Mouse (Mus musculus): Measurements from ENCODE around the gene Bmper.

The Bmper gene

DNA sequence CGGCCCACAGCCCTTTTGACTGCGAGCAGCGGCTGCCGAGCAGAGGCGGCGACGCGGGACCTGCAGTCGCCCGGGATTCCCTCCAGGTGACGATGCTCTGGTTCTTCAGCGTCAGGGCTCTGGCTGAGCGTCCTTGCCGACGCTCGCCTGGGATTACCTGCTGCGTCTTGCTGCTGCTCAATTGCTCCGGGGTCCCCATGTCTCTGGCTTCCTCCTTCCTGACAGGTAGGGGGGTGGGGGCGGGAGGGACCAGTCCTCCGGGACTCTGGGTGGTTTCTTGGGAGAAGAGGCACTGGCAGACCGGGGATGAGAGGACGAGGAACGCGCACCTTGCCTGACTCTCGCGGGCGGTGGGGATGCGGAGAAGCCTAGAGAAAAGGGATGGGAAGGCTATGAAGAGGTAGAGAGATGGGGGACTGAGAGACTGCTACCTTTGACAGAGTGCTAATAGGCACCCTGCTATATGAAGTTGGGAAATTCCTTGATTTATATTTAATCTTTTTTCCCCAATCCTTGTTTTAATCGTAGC is 737 bp downstream of the Bmper start:
- in situ Hi-C loops (cut with MboI; ENCODE audit: low pct_unique_long_range_greater_than_20kb in 1 of 2, low sequenced_read_pairs in 2 of 2, unreplicated experiment in 1 of 2): loop anchor here in 1 of 2 experiments (10.0 kb wide), 2 partner anchors 189 to 509 kb away; no protein-coding TSS in a partner anchor

DNA sequence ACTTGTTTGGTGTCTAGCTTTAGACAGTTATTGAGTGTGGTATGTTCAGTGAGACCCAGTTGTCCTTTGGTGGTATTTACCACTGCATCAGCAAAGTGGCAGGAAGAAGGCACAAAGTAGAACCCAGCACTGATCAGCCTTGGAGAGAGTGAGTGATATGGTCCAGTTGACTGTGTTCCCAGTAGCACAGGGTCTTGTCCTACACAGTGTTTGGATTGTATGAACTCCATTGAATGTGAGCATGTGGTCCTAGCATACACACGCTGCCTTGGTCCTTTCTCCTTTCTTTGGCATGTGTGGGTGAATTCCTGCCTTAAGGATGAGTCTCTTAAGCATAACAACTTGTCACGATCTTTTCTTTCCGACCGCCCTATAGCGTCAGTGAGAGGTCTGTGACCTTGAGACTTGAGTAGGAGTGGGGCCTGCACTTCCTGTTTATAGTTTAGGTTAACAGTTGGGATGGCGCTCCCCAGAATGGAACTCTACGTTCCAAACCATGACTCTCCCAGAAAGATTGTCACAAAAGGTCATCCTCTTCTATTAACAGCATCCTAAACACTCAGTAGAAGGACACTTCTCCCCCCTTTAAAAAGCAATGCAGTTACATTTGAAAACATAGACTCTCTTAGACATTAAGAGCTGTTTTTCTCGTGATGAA is 10.7 kb downstream of the Bmper start:
- in situ Hi-C loops (cut with MboI; ENCODE audit: low pct_unique_long_range_greater_than_20kb in 1 of 2, low sequenced_read_pairs in 2 of 2, unreplicated experiment in 1 of 2): no loop called here

DNA sequence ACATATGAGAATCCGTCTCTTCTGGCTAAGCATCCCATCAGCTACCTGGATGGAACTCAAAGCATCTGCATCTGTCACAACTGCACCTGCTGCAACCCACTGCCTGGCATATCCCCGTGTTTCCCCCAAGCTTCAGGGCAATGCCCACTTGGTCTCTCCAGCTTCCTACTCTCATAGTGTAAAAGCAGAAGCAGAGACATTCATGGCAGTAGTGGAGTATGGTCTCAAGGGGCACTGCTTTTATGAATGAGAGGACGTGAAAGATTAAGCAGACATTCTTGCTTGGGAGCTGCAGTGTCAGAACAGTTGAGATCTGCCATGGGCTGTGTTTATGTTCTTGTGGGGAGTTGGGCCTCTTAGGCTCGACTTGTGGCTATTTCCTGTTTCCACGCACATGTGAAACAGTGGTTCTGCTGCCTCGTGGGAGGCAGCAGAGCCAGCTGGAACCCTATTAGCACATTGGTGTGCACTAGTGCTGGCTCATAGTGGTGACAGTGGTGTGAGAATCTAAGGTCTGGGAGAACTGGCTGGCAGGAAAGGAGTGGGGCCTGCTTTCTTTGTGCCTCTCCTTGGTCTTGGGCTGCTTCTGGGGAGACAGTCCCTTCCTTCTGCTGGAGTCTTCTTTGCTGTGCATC is 12.6 kb downstream of the Bmper start:
- in situ Hi-C loops (cut with MboI; ENCODE audit: low pct_unique_long_range_greater_than_20kb in 1 of 2, low sequenced_read_pairs in 2 of 2, unreplicated experiment in 1 of 2): no loop called here

DNA sequence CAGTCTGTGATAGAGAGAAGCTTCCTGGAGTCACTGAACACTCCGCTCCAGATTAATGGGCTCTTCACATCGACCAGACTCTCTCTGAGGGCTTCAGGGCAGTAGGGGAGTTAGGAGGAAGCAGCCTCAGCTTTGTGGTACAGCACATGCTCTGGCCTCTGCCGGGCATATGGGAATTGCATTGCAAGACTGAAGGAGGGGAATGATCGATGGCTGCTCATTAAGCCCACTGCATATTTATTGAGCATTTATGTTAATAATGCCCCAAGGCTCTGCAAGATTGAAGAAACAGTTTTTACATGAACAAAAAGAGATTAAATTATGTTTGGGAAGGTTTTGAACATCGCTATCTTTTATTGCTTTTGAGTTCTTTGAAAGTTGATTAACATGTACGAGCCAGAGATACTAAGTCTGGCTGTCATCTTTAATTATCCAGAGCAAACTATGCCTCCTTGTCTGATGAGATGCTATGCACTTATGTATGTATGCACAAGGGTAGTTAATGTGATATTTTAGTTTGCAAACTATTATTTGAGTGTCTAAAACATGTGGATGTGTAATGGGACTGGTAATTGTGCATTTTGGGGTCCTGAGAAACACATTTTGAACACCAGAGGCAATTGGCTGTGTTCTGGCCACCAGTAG is 13.9 kb downstream of the Bmper start:
- in situ Hi-C loops (cut with MboI; ENCODE audit: low pct_unique_long_range_greater_than_20kb in 1 of 2, low sequenced_read_pairs in 2 of 2, unreplicated experiment in 1 of 2): no loop called here

DNA sequence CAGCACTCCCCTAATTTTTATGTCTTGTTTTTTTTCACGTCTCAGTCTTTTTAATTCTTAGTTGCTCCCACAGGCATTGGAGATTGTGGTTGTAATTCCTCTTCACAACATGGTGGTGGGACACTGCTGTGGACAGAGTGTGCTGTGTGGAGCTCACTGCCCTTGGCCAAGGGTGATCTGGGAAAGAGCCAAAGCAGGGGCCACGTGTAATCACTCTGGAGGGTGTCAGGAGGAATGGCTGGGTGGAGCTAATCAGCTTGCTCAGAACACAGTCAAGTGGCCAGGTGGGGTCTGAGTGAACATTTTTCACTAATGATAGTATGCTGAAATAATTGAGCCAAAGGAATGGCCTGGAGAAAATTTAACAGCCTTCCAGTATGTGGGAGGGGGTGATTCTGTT is 16.1 kb downstream of the Bmper start:
- in situ Hi-C loops (cut with MboI; ENCODE audit: low pct_unique_long_range_greater_than_20kb in 1 of 2, low sequenced_read_pairs in 2 of 2, unreplicated experiment in 1 of 2): no loop called here

DNA sequence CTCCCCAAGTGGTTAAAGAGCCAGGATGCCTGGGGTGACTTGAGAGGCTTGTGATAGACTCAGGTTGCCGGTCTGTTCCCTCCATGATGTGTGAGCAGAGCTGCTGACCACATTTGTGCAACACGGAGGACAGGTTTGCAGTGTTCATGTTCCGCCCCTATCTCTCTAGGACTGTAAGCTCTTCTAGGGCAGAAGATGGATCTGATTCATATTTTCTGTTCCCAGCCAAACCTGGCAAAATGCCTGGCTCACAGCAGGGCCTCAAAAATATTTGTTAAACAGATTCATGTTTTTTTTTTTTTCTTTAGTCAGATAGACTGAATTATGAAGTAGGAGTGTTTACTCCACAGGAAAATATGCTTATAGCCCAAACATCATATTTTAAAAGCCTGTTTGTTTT is 20.0 kb downstream of the Bmper start:
- in situ Hi-C loops (cut with MboI; ENCODE audit: low pct_unique_long_range_greater_than_20kb in 1 of 2, low sequenced_read_pairs in 2 of 2, unreplicated experiment in 1 of 2): no loop called here

DNA sequence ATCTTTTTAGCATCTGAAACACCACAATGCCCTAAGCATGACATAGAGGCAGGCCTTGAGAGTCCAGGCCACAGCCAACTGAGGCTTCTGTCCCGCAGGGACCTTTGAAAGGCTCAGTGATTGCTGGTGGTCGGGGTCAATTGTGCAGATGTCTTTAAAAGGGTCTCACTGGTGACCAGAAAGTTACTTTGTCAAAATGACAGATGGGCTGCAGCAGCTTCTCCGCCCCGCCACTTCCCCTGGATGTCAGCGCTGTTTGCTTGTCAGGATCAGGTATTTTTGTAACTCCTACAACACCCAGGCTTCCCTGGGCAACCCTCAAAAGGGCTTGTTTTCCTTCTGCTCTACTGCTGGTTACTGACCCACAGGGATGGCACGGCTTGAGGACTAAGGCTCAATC is 21.0 kb downstream of the Bmper start:
- in situ Hi-C loops (cut with MboI; ENCODE audit: low pct_unique_long_range_greater_than_20kb in 1 of 2, low sequenced_read_pairs in 2 of 2, unreplicated experiment in 1 of 2): no loop called here

DNA sequence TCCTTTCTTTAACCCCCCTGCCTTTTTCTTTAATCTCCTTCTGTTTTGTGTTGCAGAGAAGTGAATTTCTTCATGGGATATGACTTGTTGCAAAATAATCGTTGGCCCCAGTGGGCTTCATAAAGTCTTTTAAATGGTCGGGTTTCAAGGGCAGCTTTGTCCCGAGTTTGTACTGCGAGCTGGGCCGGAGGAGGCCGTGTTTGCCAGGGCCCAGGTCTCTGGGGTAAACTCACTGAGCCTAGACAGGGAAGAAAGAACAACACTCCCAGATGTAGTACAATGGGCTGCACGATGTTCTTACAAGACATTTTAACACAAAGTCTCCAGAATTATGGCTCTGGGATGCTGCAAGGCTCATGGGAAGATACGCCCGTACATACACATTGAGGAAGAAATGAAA is 23.5 kb downstream of the Bmper start:
- in situ Hi-C loops (cut with MboI; ENCODE audit: low pct_unique_long_range_greater_than_20kb in 1 of 2, low sequenced_read_pairs in 2 of 2, unreplicated experiment in 1 of 2): no loop called here

DNA sequence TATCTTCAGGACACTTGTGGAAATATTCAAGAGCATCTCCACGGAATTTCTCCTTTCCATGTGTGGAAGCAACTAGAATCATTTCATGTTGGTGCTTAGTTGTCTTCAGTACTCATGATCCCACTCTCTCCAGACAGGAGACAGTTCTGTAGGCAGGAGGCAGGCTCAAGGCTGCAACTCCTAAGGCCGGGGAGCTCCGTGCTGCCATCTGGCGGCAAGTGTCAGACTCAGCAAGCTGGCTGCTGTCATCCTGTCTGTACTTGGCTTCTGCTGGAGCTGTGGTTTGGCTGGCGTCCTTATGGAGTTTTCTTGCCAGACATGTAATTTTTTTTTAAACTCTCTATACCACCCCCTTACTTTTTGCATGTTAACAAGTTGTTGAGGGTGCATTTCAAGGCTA is 27.1 kb downstream of the Bmper start:
- in situ Hi-C loops (cut with MboI; ENCODE audit: low pct_unique_long_range_greater_than_20kb in 1 of 2, low sequenced_read_pairs in 2 of 2, unreplicated experiment in 1 of 2): no loop called here

DNA sequence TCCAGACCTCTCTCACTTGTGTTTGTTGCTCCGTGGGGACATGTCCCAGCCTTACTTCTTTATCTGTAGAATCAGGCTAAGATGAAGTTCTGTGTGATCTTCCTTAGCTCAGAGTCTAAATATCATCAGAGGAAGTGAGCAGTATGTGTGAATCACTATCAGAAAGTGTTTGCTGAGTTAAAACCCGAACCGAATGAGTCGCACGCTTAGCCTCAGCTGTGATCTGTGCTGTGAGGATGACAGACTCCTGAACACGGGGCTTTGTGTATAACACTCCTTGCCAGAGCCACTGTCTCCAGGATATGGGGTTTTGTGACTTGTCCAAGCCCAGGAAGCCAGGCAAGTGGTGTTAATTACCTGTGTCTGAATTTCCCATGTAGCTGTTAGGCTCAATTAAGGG is 28.1 kb downstream of the Bmper start:
- in situ Hi-C loops (cut with MboI; ENCODE audit: low pct_unique_long_range_greater_than_20kb in 1 of 2, low sequenced_read_pairs in 2 of 2, unreplicated experiment in 1 of 2): no loop called here

DNA sequence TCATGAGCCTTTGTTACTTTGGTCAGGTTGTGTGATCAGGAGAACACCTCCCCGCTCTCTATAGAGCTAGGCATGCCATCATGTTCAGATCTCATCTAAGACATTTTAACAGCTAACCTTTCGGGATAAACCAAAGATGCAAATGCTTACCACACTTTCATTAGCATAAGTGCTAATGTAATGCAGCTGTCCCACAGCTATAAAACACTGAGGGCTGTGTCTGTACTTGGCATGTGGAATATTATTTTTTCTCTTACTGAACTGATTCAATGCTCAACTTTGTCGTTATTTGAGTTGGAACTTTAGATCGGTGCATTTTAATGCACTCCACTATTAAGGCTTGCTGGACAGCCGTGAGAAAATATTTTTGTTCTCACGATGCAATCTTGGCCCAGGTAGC is 30.7 kb downstream of the Bmper start:
- in situ Hi-C loops (cut with MboI; ENCODE audit: low pct_unique_long_range_greater_than_20kb in 1 of 2, low sequenced_read_pairs in 2 of 2, unreplicated experiment in 1 of 2): no loop called here

DNA sequence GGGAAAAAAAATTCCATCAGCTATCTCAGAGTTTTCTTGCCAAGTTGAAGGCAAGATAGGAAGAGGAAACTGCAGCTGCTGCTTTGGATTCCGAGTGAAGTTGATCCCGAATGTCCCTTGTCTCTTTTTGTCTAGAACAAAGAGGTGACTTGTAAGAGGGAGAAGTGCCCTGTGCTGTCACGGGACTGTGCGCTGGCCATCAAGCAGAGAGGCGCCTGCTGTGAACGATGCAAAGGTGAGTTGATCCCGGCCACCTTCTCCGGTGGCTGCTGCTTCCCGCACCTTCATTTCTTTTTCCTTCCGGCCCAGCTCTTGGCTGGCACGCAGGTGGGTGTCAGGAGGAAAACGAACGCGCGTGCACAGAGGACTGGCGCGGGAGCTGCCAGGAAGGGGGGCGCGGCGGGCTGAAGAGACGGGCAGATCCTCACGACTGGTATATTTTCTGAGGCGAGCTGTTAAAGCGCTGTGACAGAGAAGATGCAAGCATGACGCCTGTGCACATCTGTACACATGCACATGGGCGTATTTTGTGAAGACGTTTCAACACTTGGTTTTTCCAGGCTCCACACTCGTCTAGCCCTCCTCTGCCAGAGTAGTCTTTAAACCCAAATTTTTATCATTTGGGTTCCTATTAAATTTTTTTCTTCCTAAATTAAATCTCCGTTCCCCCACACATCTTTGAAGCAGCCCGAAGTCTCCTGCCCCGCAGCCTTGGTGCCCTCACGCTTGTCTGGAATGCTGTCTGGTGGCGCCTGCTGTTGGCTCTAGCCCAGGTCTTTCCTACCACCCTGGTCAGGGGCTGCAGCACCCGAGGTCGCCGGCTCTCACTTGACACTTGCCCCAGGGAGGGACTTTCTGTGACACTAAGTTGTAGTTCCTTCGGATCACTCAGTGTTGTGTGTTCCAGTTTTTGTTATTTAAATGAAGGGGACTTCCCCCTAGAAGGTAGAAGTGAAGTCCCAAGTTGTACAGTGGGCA is 31.6 kb downstream of the Bmper start:
- in situ Hi-C loops (cut with MboI; ENCODE audit: low pct_unique_long_range_greater_than_20kb in 1 of 2, low sequenced_read_pairs in 2 of 2, unreplicated experiment in 1 of 2): no loop called here

DNA sequence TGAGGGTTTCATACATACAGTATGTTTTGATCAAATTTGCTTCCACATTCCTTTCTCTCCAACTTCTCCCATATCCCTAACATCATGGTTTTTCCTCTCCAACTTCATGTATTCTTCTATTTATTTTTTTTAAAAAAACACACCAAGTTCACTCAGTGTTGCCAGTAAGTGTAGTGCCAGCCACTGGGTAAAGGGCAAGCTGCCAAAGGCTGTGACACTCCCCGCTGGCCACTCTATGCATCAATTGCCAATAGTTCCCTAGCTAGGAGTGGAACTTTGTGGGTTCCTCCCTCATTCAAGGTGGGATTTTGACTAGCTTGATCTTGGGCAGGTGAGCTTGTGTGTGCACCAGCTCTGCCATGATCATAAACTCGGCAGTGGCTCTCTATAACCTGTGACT is 33.0 kb downstream of the Bmper start:
- in situ Hi-C loops (cut with MboI; ENCODE audit: low pct_unique_long_range_greater_than_20kb in 1 of 2, low sequenced_read_pairs in 2 of 2, unreplicated experiment in 1 of 2): no loop called here

DNA sequence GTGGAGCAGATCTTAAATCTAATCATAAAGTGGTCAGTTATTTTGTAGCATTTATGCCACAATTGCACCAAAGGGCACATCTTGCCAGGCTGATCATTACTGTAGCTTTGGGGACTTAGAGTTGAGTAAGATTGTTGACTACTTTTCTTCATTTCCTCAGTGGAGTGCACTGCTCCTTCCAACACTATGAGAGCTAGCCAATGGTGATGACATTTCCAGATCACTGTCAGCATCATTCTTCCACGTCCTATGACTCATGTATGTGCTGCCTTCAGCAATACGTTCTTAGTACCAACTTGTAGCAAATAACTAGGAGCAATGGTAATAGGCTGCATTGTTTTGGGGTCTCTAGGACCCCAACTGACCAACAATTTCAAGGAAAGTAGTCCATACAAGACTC is 33.7 kb downstream of the Bmper start:
- in situ Hi-C loops (cut with MboI; ENCODE audit: low pct_unique_long_range_greater_than_20kb in 1 of 2, low sequenced_read_pairs in 2 of 2, unreplicated experiment in 1 of 2): no loop called here

DNA sequence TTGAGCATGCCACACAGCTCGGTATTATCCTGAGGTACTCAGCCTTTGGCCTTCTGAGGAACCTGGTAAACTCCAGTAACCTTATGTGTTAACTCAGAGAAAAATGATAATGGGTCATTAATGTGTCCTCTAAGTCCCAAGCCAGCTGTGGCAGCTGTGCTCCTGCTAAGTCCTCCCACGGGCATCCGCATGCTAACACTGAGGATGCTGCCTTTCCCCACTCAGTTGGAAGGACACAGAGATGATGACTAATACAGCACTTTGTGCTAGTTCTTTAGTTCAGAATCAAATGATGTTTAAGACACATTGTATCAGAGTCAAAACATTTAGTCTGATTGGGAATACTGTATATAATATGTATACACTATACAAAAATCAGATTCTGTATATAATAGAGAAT is 39.0 kb downstream of the Bmper start:
- in situ Hi-C loops (cut with MboI; ENCODE audit: low pct_unique_long_range_greater_than_20kb in 1 of 2, low sequenced_read_pairs in 2 of 2, unreplicated experiment in 1 of 2): no loop called here

DNA sequence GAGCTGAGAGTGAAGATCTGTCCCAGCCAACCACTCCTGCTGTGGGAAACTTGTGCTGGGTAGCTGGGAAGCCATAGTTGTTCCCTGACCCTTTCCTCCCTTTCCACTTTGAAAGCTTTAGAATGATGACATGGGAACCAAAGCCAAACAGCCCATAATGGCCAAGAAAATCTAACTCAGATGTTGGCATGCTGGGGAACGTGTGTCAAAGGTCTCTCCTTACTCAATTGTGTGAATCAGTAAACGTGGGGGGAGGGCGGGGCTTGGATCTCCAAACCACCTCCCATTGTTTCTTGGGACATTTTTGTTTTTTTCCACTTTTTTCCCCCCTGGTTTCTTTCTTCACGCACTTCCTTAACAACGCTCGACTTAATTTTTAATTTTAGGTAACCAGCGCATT is 40.0 kb downstream of the Bmper start:
- in situ Hi-C loops (cut with MboI; ENCODE audit: low pct_unique_long_range_greater_than_20kb in 1 of 2, low sequenced_read_pairs in 2 of 2, unreplicated experiment in 1 of 2): no loop called here

DNA sequence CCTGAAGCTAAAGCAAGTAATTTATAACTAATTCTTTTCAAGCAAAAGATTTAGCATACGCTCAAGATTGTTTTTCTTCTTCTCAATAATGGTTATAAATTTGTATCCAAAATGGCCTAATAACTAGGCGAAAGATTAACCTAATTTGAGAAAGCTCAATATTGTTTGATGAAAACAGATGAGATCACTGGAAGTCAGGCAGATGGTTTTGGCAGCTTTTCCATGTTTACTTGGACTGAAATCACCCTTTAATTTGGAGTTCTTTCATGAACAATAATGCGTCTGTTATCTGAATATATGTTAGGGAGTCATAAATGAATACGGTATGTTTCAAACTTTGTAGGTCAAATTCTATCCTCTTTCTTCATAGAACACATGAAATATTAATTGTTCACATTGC is 41.6 kb downstream of the Bmper start:
- in situ Hi-C loops (cut with MboI; ENCODE audit: low pct_unique_long_range_greater_than_20kb in 1 of 2, low sequenced_read_pairs in 2 of 2, unreplicated experiment in 1 of 2): no loop called here

DNA sequence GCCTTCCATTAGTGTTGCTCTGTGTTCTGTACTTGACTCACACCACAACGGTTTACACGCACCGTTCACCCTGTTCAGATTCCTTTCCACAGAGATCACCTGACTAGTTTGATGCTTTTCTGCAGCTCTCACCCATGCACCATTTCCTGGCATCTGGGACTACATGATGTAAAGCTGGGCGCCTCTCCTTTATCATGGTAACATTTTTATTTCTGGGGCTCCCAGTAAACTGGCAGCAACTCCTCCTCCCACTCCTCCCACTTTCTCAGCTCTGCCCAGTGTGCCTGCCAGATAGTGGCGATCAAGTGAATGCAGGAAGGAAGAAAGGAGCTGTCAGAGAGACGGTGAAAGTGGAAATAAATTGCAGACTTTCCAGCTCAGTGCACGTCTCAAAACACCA is 45.7 kb downstream of the Bmper start:
- in situ Hi-C loops (cut with MboI; ENCODE audit: low pct_unique_long_range_greater_than_20kb in 1 of 2, low sequenced_read_pairs in 2 of 2, unreplicated experiment in 1 of 2): no loop called here

DNA sequence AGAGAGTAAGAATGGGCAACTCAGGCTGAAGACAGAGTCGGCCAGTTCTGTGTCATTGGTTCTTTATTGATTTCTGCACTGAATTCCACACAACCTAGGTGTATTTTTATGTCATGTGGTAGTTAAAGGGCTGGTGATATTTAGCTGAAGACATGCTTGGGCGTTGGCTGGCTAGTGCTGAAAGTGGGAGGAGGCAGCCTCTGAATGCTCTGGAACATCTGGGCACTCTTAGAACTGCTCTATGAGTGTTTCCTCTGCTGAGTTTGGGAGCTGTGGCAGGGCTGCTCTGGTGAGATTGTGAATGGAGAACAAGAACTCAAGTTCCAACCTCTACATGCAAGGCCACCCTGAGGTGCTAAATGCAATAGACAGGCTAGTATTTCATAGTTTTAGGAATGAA is 46.2 kb downstream of the Bmper start:
- in situ Hi-C loops (cut with MboI; ENCODE audit: low pct_unique_long_range_greater_than_20kb in 1 of 2, low sequenced_read_pairs in 2 of 2, unreplicated experiment in 1 of 2): no loop called here
